Mouse (Mus musculus): ENCODE results near the gene Mcl1. TPM values are rescaled to one million over a fixed set of nuclear protein-coding genes. Genes with fewer than 3 reads are reported as not detected.
A peak's percentile ranks its signal among the peaks of the same experiment; 100 is the strongest.
"Not testable (repeated sequence)": the region's sequence is repeated elsewhere in the genome, so short reads cannot be mapped to it uniquely, and the experiment has no call there.

The Mcl1 gene
- total and polyA plus RNA-seq, 2 experiments from 2014 or later, result 42.8 to 105 TPM

- Histone ChIP-seq H3K9me3 (ENCODE audit: low read length) (no peaks in the 10 kb centered on the region), H3K4me3 (ENCODE audit: low read depth, low read length) (peak within 1 kb of the TSS; percentile 42), H3K4me2 (ENCODE audit: low read depth, low read length, poor library complexity, severe bottlenecking) (peak within 1 kb of the TSS; percentile 92), H3K27ac (ENCODE audit: low read depth, low read length) (no peak within 1 kb of the TSS), H3K4me1 (ENCODE audit: insufficient read depth, low read length) (peaks cover 5% of the 10 kb centered on the region; the same call in 1 of the 2 replicates), H3K27me3 (ENCODE audit: insufficient read depth, low read length) (no peaks in the 10 kb centered on the region), H3K9ac (replicated peaks; ENCODE audit: low read length, poor library complexity, severe bottlenecking) (peak within 1 kb of the TSS; percentile 42; the same call in 1 of the 2 replicates), H3K36me3 (ENCODE audit: insufficient read depth, low read length) (no peaks in the 10 kb centered on the region)
- DNase-seq (ENCODE audit: low spot score) (peak; percentile 46), ATAC-seq (ENCODE audit: low FRiP score) (peak; percentile 76)
- no peak for TF ChIP-seq CTCF (IDR thresholded peaks at IDR 0.05)
- WGBS, result 4% methylated on average over 50 of the region's 50 CpGs
Measured at GRCm38 (mm10) chr3:95687524-95688421, 29.2 kb downstream of the Mcl1 start, which contains the start of gene Adamtsl4. Adamtsl4 (minus strand) TSS chr3:95687917.

GRCm38 (mm10) chr3:95689171-95689915, 30.8 kb downstream of the Mcl1 start:
- peak; percentile 24; the same call in 1 of the 2 replicates for TF ChIP-seq CTCF (IDR thresholded peaks at IDR 0.05)
- ATAC-seq (ENCODE audit: low FRiP score) (no peak), DNase-seq (ENCODE audit: low spot score) (no peak)
- no peak overlapping the region for H3K9ac ChIP-seq (replicated peaks; ENCODE audit: low read length, poor library complexity, severe bottlenecking)
- no peaks in the 10 kb centered on the region for H3K27me3 ChIP-seq (ENCODE audit: insufficient read depth, low read length)
- WGBS, result 36% methylated on average over 11 of the region's 11 CpGs
- no peak overlapping the region for H3K27ac ChIP-seq (ENCODE audit: low read depth, low read length)
- H3K36me3 ChIP-seq (ENCODE audit: insufficient read depth, low read length), result no peaks in the 10 kb centered on the region
- no peak overlapping the region for H3K4me3 ChIP-seq (ENCODE audit: low read depth, low read length)
- peaks cover 5% of the 10 kb centered on the region; the same call in 1 of the 2 replicates for H3K4me1 ChIP-seq (ENCODE audit: insufficient read depth, low read length)
- no peak overlapping the region for H3K4me2 ChIP-seq (ENCODE audit: low read depth, low read length, poor library complexity, severe bottlenecking)
- no peaks in the 10 kb centered on the region for H3K9me3 ChIP-seq (ENCODE audit: low read length)

- Histone ChIP-seq H3K36me3 (ENCODE audit: insufficient read depth, low read length) (no peaks in the 10 kb centered on the region), H3K9ac (replicated peaks; ENCODE audit: low read length, poor library complexity, severe bottlenecking) (no peak overlapping the region), H3K4me3 (ENCODE audit: low read depth, low read length) (no peak overlapping the region), H3K27ac (ENCODE audit: low read depth, low read length) (no peak overlapping the region), H3K4me2 (ENCODE audit: low read depth, low read length, poor library complexity, severe bottlenecking) (no peak overlapping the region), H3K4me1 (ENCODE audit: insufficient read depth, low read length) (peaks cover 5% of the 10 kb centered on the region; the same call in 1 of the 2 replicates), H3K9me3 (ENCODE audit: low read length) (no peaks in the 10 kb centered on the region), H3K27me3 (ENCODE audit: insufficient read depth, low read length) (no peaks in the 10 kb centered on the region)
- DNase-seq (ENCODE audit: low spot score) (no peak), ATAC-seq (ENCODE audit: low FRiP score) (no peak)
- TF ChIP-seq CTCF (IDR thresholded peaks at IDR 0.05), result no peak
- WGBS, result 44% methylated on average over 2 of the region's 2 CpGs
Measured at GRCm38 (mm10) chr3:95689940-95690339, 31.4 kb downstream of the Mcl1 start.

GRCm38 (mm10) chr3:95690552-95690951, 32.0 kb downstream of the Mcl1 start:
- H3K4me3 ChIP-seq (ENCODE audit: low read depth, low read length); H3K4me2 ChIP-seq (ENCODE audit: low read depth, low read length, poor library complexity, severe bottlenecking); ATAC-seq (ENCODE audit: low FRiP score); H3K9ac ChIP-seq (replicated peaks; ENCODE audit: low read length, poor library complexity, severe bottlenecking); H3K36me3 ChIP-seq (ENCODE audit: insufficient read depth, low read length); H3K27ac ChIP-seq (ENCODE audit: low read depth, low read length); H3K9me3 ChIP-seq (ENCODE audit: low read length); H3K27me3 ChIP-seq (ENCODE audit: insufficient read depth, low read length); H3K4me1 ChIP-seq (ENCODE audit: insufficient read depth, low read length); DNase-seq (ENCODE audit: low spot score): not testable (repeated sequence)
- WGBS, result 95% methylated on average over 2 of the region's 2 CpGs

- H3K27me3 ChIP-seq (ENCODE audit: insufficient read depth, low read length), result no peaks in the 10 kb centered on the region
- WGBS, result 82% methylated on average over 6 of the region's 6 CpGs
- no peaks in the 10 kb centered on the region for H3K36me3 ChIP-seq (ENCODE audit: insufficient read depth, low read length)
- H3K4me3 ChIP-seq (ENCODE audit: low read depth, low read length), result no peak overlapping the region
- no peaks in the 10 kb centered on the region for H3K9me3 ChIP-seq (ENCODE audit: low read length)
- no peak overlapping the region for H3K9ac ChIP-seq (replicated peaks; ENCODE audit: low read length, poor library complexity, severe bottlenecking)
- H3K27ac ChIP-seq (ENCODE audit: low read depth, low read length), result no peak overlapping the region
- H3K4me2 ChIP-seq (ENCODE audit: low read depth, low read length, poor library complexity, severe bottlenecking), result no peak overlapping the region
- TF ChIP-seq CTCF (IDR thresholded peaks at IDR 0.05), result no peak
- DNase-seq (ENCODE audit: low spot score), result no peak
- no peak for ATAC-seq (ENCODE audit: low FRiP score)
- H3K4me1 ChIP-seq (ENCODE audit: insufficient read depth, low read length), result peaks cover 5% of the 10 kb centered on the region; the same call in 1 of the 2 replicates
Measured at GRCm38 (mm10) chr3:95692677-95693076, 34.1 kb downstream of the Mcl1 start.

All from midbrain, postnatal 0 days (tissue).